Mouse (Mus musculus): ENCODE measurements at regions not wholly inside any gene's neighbourhood (a gene's known extent, or its start where the extent isn't known, plus 50 kb on each side); places are given as distances from the start of the nearest gene placed in this dataset.

GRCm38 (mm10) chrX:158920217-158920616 lies 289.9 kb upstream of the Rps6ka3 start:
- Histone ChIP-seq H3K9me3 (ENCODE audit: low read length) (no peaks in the 10 kb centered on the region), H3K4me2 (replicated peaks; ENCODE audit: low read depth, low read length) (no peak overlapping the region), H3K4me3 (ENCODE audit: low read length) (no peak overlapping the region), H3K9ac (replicated peaks; ENCODE audit: low read length) (no peak overlapping the region), H3K4me1 (ENCODE audit: insufficient read depth, low read length) (no peaks in the 10 kb centered on the region), H3K27me3 (ENCODE audit: insufficient read depth, low read length) (peaks cover 27% of the 10 kb centered on the region; the same call in 1 of the 2 replicates), H3K36me3 (ENCODE audit: insufficient read depth, low read length) (no peaks in the 10 kb centered on the region), H3K27ac (ENCODE audit: low read length) (no peak overlapping the region)
- WGBS, result 51% methylated on average over 3 of the region's 3 CpGs
- no peak for ATAC-seq (ENCODE audit: low FRiP score, low TSS enrichment)

- 60% methylated on average over 5 of the region's 5 CpGs for WGBS
- Histone ChIP-seq H3K9ac (replicated peaks; ENCODE audit: low read length) (no peak overlapping the region), H3K36me3 (ENCODE audit: insufficient read depth, low read length) (no peaks in the 10 kb centered on the region), H3K27me3 (ENCODE audit: insufficient read depth, low read length) (peaks cover 27% of the 10 kb centered on the region; the same call in 1 of the 2 replicates), H3K4me2 (replicated peaks; ENCODE audit: low read depth, low read length) (no peak overlapping the region), H3K27ac (ENCODE audit: low read length) (no peak overlapping the region), H3K9me3 (ENCODE audit: low read length) (no peaks in the 10 kb centered on the region), H3K4me3 (ENCODE audit: low read length) (no peak overlapping the region), H3K4me1 (ENCODE audit: insufficient read depth, low read length) (no peaks in the 10 kb centered on the region)
- no peak for ATAC-seq (ENCODE audit: low FRiP score, low TSS enrichment)
These were observed 288.7 kb upstream of the Rps6ka3 start for GRCm38 (mm10) chrX:158921424-158921823.

DNA sequence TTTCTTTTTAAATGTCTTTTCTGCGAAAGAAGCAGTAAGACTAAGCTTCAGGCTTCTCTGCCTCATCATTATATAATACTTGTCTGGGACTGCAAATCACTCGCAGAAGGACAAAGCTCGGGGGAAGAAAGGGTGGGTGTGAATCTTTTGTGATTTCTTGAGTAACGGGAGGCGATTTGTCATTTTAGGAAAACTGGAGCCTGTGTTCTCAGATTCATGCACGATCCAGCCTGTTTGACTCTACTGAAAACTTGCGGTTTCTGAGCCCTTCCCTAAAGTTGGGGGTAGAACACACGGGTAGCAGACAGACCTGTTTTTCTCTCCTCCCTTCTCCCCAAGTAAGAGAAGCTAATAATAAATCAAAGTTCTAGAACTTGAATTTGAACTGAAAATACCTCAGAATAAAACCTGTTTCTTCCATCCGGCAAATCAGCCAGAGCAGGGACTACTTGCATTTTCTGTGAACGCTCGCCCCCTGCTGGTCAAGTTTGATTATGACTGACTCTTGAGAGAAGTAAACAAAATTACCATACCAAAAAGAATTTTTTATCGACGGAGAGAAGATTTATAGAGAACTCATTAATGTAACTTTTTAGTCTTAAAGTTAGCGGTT lies 288.2 kb upstream of the Rps6ka3 start:
- H3K4me3 ChIP-seq (ENCODE audit: low read length), result no peak overlapping the region
- no peaks in the 10 kb centered on the region for H3K9me3 ChIP-seq (ENCODE audit: low read length)
- no peaks in the 10 kb centered on the region for H3K36me3 ChIP-seq (ENCODE audit: insufficient read depth, low read length)
- no peak for ATAC-seq (ENCODE audit: low FRiP score, low TSS enrichment)
- no peaks in the 10 kb centered on the region for H3K4me1 ChIP-seq (ENCODE audit: insufficient read depth, low read length)
- H3K9ac ChIP-seq (replicated peaks; ENCODE audit: low read length), result no peak overlapping the region
- 32% methylated on average over 14 of the region's 14 CpGs for WGBS
- H3K4me2 ChIP-seq (replicated peaks; ENCODE audit: low read depth, low read length), result 0 out of 2 replicates have a peak overlapping the region, but pooled peaks have one; percentile 13
- H3K27ac ChIP-seq (ENCODE audit: low read length), result no peak overlapping the region
- H3K27me3 ChIP-seq (ENCODE audit: insufficient read depth, low read length), result peaks cover 27% of the 10 kb centered on the region; the same call in 1 of the 2 replicates

DNA sequence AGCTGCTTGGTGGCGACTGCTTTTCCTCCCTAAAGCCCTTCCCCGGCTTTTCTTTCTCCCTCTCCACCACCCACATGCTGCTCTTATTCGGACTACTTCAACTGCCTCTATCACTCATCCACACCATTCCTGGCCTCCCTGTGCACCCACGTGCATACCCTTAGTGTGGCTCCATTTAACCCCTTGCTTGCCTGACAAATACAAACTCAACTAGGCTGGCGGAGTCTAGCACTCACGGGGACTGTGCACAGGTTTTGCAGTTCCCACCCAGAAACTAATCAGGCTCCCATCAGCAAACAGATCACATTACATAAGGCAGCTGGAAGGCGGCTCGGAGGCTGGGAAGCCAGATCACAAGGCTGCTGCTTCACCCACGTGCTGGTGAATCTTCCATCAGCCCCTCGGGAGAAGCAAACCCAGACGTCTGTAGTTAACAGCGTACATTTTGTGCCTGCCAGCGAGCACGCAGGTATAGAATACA lies 287.0 kb upstream of the Rps6ka3 start:
- no peak overlapping the region for H3K27ac ChIP-seq (ENCODE audit: low read length)
- H3K4me2 ChIP-seq (replicated peaks; ENCODE audit: low read depth, low read length), result peak overlapping the region; percentile 48
- H3K4me1 ChIP-seq (ENCODE audit: insufficient read depth, low read length), result no peaks in the 10 kb centered on the region
- H3K36me3 ChIP-seq (ENCODE audit: insufficient read depth, low read length), result no peaks in the 10 kb centered on the region
- peak overlapping the region; percentile 21 for H3K4me3 ChIP-seq (ENCODE audit: low read length)
- no peak overlapping the region for H3K9ac ChIP-seq (replicated peaks; ENCODE audit: low read length)
- H3K27me3 ChIP-seq (ENCODE audit: insufficient read depth, low read length), result peaks cover 25% of the 10 kb centered on the region; the same call in 1 of the 2 replicates
- ATAC-seq (ENCODE audit: low FRiP score, low TSS enrichment), result peak; percentile 70
- WGBS, result 28% methylated on average over 14 of the region's 14 CpGs
- H3K9me3 ChIP-seq (ENCODE audit: low read length), result no peaks in the 10 kb centered on the region

DNA sequence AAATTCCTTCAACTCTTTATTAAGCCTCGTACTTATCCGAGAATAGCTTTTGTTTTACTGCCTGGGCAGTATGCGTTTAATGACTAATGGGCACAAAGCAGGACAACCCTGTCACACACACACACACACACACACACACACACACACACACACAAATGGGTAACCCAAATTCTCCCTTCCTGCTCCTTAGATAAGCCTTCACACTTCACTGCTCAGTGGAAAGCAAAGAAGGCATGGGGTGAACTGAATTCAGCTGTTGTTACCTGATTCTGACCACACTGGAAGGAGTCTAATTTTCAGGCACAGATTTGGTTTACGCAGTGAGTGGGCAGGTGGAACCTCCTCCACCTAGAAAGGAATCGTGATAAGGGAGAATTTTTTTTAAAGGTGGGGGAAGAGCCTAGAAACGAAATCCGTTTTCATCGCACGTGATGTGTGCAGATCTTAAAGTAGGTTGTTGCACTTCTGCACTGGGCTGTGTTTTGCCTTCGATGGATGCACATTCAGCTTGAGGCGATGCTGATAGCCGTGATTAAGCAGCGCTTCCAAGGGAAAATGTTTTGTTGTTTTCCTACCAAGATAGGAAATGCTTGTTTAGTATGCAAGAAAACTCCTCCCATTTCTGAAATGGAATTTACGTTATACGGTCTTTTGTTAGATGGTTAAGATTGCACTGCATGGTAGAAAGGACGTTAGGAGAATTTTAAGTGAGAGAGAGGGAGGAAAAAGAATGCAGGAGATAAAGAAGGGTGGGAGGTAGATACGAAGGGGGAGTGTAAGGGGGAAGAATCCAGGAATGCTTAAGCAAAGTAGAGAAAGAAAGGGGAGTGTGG lies 286.2 kb upstream of the Rps6ka3 start:
- H3K4me3 ChIP-seq (ENCODE audit: low read length), result peak overlapping the region; percentile 21
- H3K9ac ChIP-seq (replicated peaks; ENCODE audit: low read length), result no peak overlapping the region
- no peaks in the 10 kb centered on the region for H3K9me3 ChIP-seq (ENCODE audit: low read length)
- 39% methylated on average over 17 of the region's 17 CpGs for WGBS
- H3K4me1 ChIP-seq (ENCODE audit: insufficient read depth, low read length), result no peaks in the 10 kb centered on the region
- peak; percentile 59; the same call in 1 of the 2 replicates for ATAC-seq (ENCODE audit: low FRiP score, low TSS enrichment)
- H3K36me3 ChIP-seq (ENCODE audit: insufficient read depth, low read length), result no peaks in the 10 kb centered on the region
- H3K27me3 ChIP-seq (ENCODE audit: insufficient read depth, low read length), result peaks cover 20% of the 10 kb centered on the region; the same call in 1 of the 2 replicates
- H3K27ac ChIP-seq (ENCODE audit: low read length), result no peak overlapping the region
- peak overlapping the region; percentile 48 for H3K4me2 ChIP-seq (replicated peaks; ENCODE audit: low read depth, low read length)

DNA sequence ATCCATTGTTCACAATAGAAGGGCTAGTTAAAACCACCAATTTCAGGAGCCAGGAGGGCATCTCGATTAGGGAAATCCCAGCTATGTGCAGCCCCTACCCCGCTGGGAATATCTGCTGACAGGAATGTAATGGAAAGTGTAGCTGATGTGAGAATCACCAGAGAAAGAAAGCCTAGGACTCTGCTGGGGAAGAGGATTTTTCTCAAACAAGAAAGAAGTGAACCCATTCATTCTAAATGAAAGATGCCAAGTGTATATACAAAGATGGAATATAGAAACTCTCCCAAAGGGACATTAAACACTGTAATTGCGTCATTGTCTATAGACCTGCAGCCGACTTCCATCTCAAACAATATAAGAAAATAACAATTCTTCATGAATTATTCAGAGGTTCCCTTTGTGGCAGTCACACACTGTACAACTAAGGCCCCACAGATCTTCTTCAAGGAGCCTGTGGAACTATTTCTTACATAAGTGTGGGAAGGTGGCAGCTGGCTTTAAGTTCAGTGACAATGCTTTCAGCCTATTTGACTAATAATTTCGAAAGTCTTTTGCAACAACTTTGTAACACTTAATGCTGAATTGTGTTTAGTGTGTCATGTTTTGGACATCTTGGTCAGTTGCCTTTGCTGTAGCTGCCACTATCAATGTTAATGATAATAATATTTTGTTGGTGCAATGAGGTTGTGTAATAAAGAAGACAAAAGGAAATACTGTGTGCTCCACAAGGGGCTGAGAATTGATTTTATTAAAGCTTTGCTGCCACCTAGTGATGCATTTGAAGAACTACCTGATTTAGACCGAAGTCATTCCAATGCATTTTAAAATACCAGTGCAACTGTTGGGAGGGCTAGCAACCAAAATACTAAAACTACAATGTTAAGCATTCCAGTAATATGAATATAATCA lies 285.4 kb upstream of the Rps6ka3 start:
- no peaks in the 10 kb centered on the region for H3K36me3 ChIP-seq (ENCODE audit: insufficient read depth, low read length)
- H3K9me3 ChIP-seq (ENCODE audit: low read length), result no peaks in the 10 kb centered on the region
- H3K27me3 ChIP-seq (ENCODE audit: insufficient read depth, low read length), result peaks cover 20% of the 10 kb centered on the region; the same call in 1 of the 2 replicates
- H3K27ac ChIP-seq (ENCODE audit: low read length), result no peak overlapping the region
- peak overlapping the region; percentile 48; the same call in 1 of the 2 replicates for H3K4me2 ChIP-seq (replicated peaks; ENCODE audit: low read depth, low read length)
- no peak for ATAC-seq (ENCODE audit: low FRiP score, low TSS enrichment)
- 47% methylated on average over 6 of the region's 6 CpGs for WGBS
- no peak overlapping the region for H3K4me3 ChIP-seq (ENCODE audit: low read length)
- no peaks in the 10 kb centered on the region for H3K4me1 ChIP-seq (ENCODE audit: insufficient read depth, low read length)
- H3K9ac ChIP-seq (replicated peaks; ENCODE audit: low read length), result no peak overlapping the region

DNA sequence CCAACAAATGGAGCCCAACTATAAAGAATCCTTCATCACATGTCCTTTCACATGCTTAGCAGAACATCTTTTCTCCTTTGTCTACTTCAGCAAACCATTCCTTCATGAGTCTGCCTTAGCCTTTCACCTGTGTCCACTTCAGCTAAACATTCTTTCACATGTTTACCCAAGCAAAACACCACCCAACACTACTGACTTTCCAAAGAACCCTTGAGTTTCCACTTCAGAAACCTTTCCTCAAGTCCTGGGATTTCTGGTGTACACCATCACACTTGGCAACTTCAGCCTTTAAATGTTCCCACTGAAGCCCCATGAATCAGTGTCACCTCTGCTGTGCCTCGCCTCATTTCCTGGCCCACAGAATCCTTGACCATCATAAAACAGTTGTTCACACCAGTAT lies 278.2 kb upstream of the Rps6ka3 start:
- H3K9ac ChIP-seq (replicated peaks; ENCODE audit: low read length), result no peak overlapping the region
- H3K4me3 ChIP-seq (ENCODE audit: low read length), result no peak overlapping the region
- no peaks in the 10 kb centered on the region for H3K9me3 ChIP-seq (ENCODE audit: low read length)
- no peak overlapping the region for H3K4me2 ChIP-seq (replicated peaks; ENCODE audit: low read depth, low read length)
- H3K36me3 ChIP-seq (ENCODE audit: insufficient read depth, low read length), result no peaks in the 10 kb centered on the region
- H3K27me3 ChIP-seq (ENCODE audit: insufficient read depth, low read length), result no peaks in the 10 kb centered on the region
- no peaks in the 10 kb centered on the region for H3K4me1 ChIP-seq (ENCODE audit: insufficient read depth, low read length)
- no peak overlapping the region for H3K27ac ChIP-seq (ENCODE audit: low read length)
- ATAC-seq (ENCODE audit: low FRiP score, low TSS enrichment), result no peak
- WGBS, result 59% methylated on average over 1 of the region's 1 CpGs

GRCm38 (mm10) chrX:158947191-158947590 lies 262.9 kb upstream of the Rps6ka3 start:
- H3K4me1 ChIP-seq (ENCODE audit: insufficient read depth, low read length), result no peaks in the 10 kb centered on the region
- H3K9ac ChIP-seq (replicated peaks; ENCODE audit: low read length), result no peak overlapping the region
- no peaks in the 10 kb centered on the region for H3K9me3 ChIP-seq (ENCODE audit: low read length)
- H3K27ac ChIP-seq (ENCODE audit: low read length), result no peak overlapping the region
- H3K27me3 ChIP-seq (ENCODE audit: insufficient read depth, low read length), result no peaks in the 10 kb centered on the region
- WGBS, result 65% methylated on average over 4 of the region's 4 CpGs
- no peaks in the 10 kb centered on the region for H3K36me3 ChIP-seq (ENCODE audit: insufficient read depth, low read length)
- no peak overlapping the region for H3K4me3 ChIP-seq (ENCODE audit: low read length)
- no peak for ATAC-seq (ENCODE audit: low FRiP score, low TSS enrichment)
- no peak overlapping the region for H3K4me2 ChIP-seq (replicated peaks; ENCODE audit: low read depth, low read length)

DNA sequence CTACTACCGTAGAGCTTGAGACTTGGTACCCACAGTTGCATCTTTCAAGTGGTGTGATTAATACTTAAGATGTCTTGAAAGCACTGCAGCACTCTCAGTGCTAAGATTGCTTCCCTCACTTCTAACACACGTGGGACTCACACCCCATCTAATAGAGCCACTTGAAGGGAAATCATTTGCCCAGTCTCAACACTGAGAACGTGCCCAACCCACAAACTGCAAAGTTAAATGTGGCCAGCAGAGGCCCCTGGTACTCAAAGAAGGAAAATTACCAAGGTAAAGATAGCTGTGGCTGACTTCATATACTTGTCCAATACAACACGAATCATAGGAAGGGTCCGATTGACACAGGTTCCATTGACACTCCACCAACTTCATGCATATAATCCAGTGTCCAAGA lies 238.4 kb upstream of the Rps6ka3 start:
- Histone ChIP-seq H3K27ac (ENCODE audit: low read length) (no peak overlapping the region), H3K4me1 (ENCODE audit: insufficient read depth, low read length) (no peaks in the 10 kb centered on the region), H3K9me3 (ENCODE audit: low read length) (no peaks in the 10 kb centered on the region), H3K9ac (replicated peaks; ENCODE audit: low read length) (no peak overlapping the region), H3K4me2 (replicated peaks; ENCODE audit: low read depth, low read length) (no peak overlapping the region), H3K36me3 (ENCODE audit: insufficient read depth, low read length) (no peaks in the 10 kb centered on the region), H3K4me3 (ENCODE audit: low read length) (no peak overlapping the region), H3K27me3 (ENCODE audit: insufficient read depth, low read length) (0 out of 2 replicates have a peak, but pooled peaks cover 2% of the 10 kb centered on the region)
- 68% methylated on average over 5 of the region's 5 CpGs for WGBS
- no peak for ATAC-seq (ENCODE audit: low FRiP score, low TSS enrichment)

Measured in kidney, embryonic 16.5 days (tissue).